Mouse (Mus musculus): ENCODE results near the gene Sycp3.
"Not testable (repeated sequence)": the region's sequence is repeated elsewhere in the genome, so short reads cannot be mapped to it uniquely, and the experiment has no call there.

Sycp3 gene

GRCm38 (mm10) chr10:88501370-88501769 lies 42.0 kb downstream of the Sycp3 start:
- no peak for DNase-seq (ENCODE audit: low read depth)

DNA sequence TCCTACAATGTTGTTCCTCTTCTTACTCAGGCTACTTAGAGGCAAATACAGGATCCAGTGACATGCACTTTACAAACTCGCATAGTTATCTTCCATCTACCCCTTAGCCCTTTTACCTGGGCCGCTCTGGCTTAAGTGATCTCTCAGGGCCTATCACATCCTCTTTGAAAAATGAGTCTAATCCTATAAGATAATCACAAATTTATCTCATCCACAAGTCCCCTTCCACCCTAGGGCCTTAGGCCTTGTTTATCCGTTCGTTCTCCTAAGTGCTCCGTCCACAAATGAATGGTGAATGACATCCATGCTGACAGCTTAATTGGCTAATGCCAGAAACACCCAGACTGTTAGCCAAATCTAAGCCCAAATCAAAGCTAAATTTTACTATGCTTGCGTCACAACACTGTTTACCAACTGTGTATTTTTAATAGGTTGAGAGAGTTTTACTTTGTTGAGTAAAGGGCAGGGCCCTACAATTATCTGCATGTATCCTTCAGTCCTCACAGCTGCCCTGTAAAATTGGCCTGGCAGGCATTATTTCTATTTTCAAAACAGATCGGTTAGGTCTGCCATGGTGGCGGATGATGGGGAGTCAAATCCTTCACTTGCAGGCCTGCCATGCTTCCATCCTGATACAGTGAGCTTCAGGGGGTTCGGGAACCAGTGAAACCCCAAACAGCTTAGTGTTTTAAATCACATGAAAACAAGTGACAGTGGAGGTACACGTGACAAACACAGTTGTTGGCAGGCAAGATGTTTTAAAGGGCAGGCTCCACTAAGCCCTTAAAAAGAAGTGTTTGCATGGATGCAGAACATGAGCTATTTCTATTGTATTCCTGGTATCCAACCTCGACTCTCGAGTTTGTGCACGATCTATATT lies 42.8 kb downstream of the Sycp3 start:
- DNase-seq (ENCODE audit: low read depth), result no peak

- DNase-seq (ENCODE audit: low read depth), result no peak
Observed at GRCm38 (mm10) chr10:88502919-88503318, 43.5 kb downstream of the Sycp3 start.

GRCm38 (mm10) chr10:88503421-88504314 lies 44.3 kb downstream of the Sycp3 start, which contains the start of gene Chpt1:
TSS of gene Chpt1 (minus strand) at chr10:88504073.
- DNase-seq (ENCODE audit: low read depth), result peak; percentile 94

- peak; percentile 34 for DNase-seq (ENCODE audit: low read depth)
Observed at GRCm38 (mm10) chr10:88504481-88504880, 45.1 kb downstream of the Sycp3 start.

GRCm38 (mm10) chr10:88505256-88505655 lies 45.9 kb downstream of the Sycp3 start:
- no peak for DNase-seq (ENCODE audit: low read depth)

DNA sequence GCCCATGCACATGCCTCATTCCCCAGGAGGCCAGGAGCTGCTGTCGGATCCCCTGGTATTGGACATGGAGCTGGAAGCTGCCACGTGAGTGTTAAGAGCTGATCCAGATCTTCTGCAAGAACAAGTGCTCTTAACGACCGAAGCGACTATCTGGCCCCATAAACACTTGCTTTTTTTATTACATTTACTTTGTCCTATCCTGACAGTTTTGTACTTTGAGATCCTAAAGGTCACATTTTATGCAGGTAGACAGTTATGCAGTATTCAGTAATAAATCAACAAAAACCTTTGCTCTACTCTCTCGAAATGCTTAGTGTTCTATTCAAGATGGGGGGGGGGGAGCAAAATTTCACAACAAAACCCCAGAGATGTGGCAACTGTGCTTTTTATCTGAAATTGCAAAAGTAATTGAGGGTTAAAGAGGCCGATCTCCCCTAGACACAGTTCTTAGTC lies 48.3 kb downstream of the Sycp3 start:
- DNase-seq (ENCODE audit: low read depth), result no peak

GRCm38 (mm10) chr10:88510503-88511271 lies 51.3 kb downstream of the Sycp3 start:
- DNase-seq (ENCODE audit: low read depth), result peak; percentile 17

- no peak for DNase-seq (ENCODE audit: low read depth)
Observed at GRCm38 (mm10) chr10:88511355-88511754, 52.0 kb downstream of the Sycp3 start.

GRCm38 (mm10) chr10:88513574-88514135 lies 54.3 kb downstream of the Sycp3 start:
- no peak for DNase-seq (ENCODE audit: low read depth)

GRCm38 (mm10) chr10:88514495-88514894 lies 55.1 kb downstream of the Sycp3 start:
- peak; percentile 97 for DNase-seq (ENCODE audit: low read depth)

GRCm38 (mm10) chr10:88515049-88515448 lies 55.7 kb downstream of the Sycp3 start:
- DNase-seq (ENCODE audit: low read depth), result not testable (repeated sequence)

DNA sequence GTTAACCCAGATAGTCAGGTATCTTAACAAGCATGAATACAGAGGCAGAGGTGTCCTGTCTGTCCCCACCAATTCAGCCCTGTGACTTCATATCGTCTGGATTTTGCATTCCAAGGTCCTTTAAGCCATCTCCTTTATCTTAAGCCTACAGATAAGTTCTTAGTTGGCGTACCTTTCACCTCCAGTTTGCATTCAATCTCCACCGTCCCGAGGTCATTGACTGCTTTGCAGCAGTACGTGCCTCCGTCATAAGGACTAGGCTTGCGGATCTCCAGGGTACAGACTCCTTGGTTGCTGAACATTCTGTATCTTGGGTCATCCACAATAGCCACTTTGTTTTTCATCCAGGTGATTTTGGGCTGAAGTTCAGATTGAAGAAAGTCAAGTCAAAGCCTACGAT lies 63.4 kb downstream of the Sycp3 start:
- DNase-seq (ENCODE audit: low read depth), result no peak
